Comparison of ENCODE assay signal across 1 mouse cellular context in genomic region chr2:120606021-120606690, GRCm38 (mm10).
TF ChIP-seq lines count a peak whose summit lies in the region.

No protein-coding gene starts in this region.

TF ChIP-seq in CH12.LX, 34 proteins besides CTCF, POLR2A, EP300 and RAD21:
- TF ChIP-seq MYC (IDR thresholded peaks at IDR 0.05; ENCODE audit: low read depth, low read length) (0 out of 2 replicates have a peak, but pooled peaks have one; percentile 16), TCF12 (IDR thresholded peaks at IDR 0.05; ENCODE audit: low read depth, low read length) (no peak), CHD1 (IDR thresholded peaks at IDR 0.05; ENCODE audit: low read depth, low read length) (no peak), RCOR1 (conservative IDR thresholded peaks at IDR 0.05; ENCODE audit: low read depth, low read length) (no peak), E2F4 (IDR thresholded peaks at IDR 0.05; ENCODE audit: insufficient replicate concordance, low read depth, low read length) (no peak), SMC3 (IDR thresholded peaks at IDR 0.05; ENCODE audit: low read depth, low read length) (peak; percentile 52)
